Mouse (Mus musculus) ovary, postnatal 10 days (tissue): ENCODE measurements around the gene Mfn1.
A peak's percentile ranks its signal among the peaks of the same experiment; 100 is the strongest.

Experiments
- DNase-seq: peaks from one replicate; pipeline ENCODE4 v3.0.0; 2022; ENCODE audit warnings: low spot score

Gene Mfn1

GRCm38 (mm10) chr3:32510375-32511190 is 18.7 kb upstream of the Mfn1 start:
- peak; percentile 96 for DNase-seq

- DNase-seq: no peak
Measured at GRCm38 (mm10) chr3:32511191-32511550, 18.1 kb upstream of the Mfn1 start.

- no peak for DNase-seq
Measured at GRCm38 (mm10) chr3:32512686-32513284, 16.5 kb upstream of the Mfn1 start.

- no peak for DNase-seq
Measured at GRCm38 (mm10) chr3:32513528-32513927, 15.7 kb upstream of the Mfn1 start.

- DNase-seq: no peak
Measured at GRCm38 (mm10) chr3:32527181-32527580, 2.1 kb upstream of the Mfn1 start.

GRCm38 (mm10) chr3:32530041-32530440 is 776 bp downstream of the Mfn1 start:
- no peak for DNase-seq

- DNase-seq: no peak
Measured at GRCm38 (mm10) chr3:32535692-32536091, 6.4 kb downstream of the Mfn1 start.

GRCm38 (mm10) chr3:32537556-32537955 is 8.3 kb downstream of the Mfn1 start:
- DNase-seq: peak; percentile 2

GRCm38 (mm10) chr3:32538091-32538490 is 8.8 kb downstream of the Mfn1 start:
- no peak for DNase-seq

GRCm38 (mm10) chr3:32553061-32553460 is 23.8 kb downstream of the Mfn1 start:
- no peak for DNase-seq

GRCm38 (mm10) chr3:32563401-32563800 is 34.1 kb downstream of the Mfn1 start:
- DNase-seq: no peak

- DNase-seq: no peak
Measured at GRCm38 (mm10) chr3:32573086-32573485, 43.8 kb downstream of the Mfn1 start.

GRCm38 (mm10) chr3:32573881-32574280 is 44.6 kb downstream of the Mfn1 start:
- no peak for DNase-seq

- no peak for DNase-seq
Measured at GRCm38 (mm10) chr3:32575151-32575550, 45.9 kb downstream of the Mfn1 start.

GRCm38 (mm10) chr3:32578772-32579171 is 49.5 kb downstream of the Mfn1 start:
- DNase-seq: no peak

GRCm38 (mm10) chr3:32580738-32581137 is 51.5 kb downstream of the Mfn1 start:
- no peak for DNase-seq

GRCm38 (mm10) chr3:32581911-32582310 is 52.6 kb downstream of the Mfn1 start:
- no peak for DNase-seq

GRCm38 (mm10) chr3:32583489-32583888 is 54.2 kb downstream of the Mfn1 start:
- DNase-seq: no peak

- no peak for DNase-seq
Measured at GRCm38 (mm10) chr3:32586274-32586673, 57.0 kb downstream of the Mfn1 start.

- DNase-seq: no peak
Measured at GRCm38 (mm10) chr3:32595080-32595479, 65.8 kb downstream of the Mfn1 start.

GRCm38 (mm10) chr3:32599328-32599727 is 70.1 kb downstream of the Mfn1 start:
- no peak for DNase-seq

GRCm38 (mm10) chr3:32601055-32601454 is 71.8 kb downstream of the Mfn1 start:
- DNase-seq: no peak

GRCm38 (mm10) chr3:32609233-32609632 is 80.0 kb downstream of the Mfn1 start:
- DNase-seq: no peak

- DNase-seq: no peak
Measured at GRCm38 (mm10) chr3:32610560-32610959, 81.3 kb downstream of the Mfn1 start.
